Mouse (Mus musculus) C2C12 (cell line): ENCODE measurements around the gene Tspan32.

ENCODE experiments used
- CEBPB ChIP-seq: IDR thresholded peaks from one replicate; pipeline ENCODE4 v1.6.1; 2011; ENCODE audit warnings: low read depth, mild to moderate bottlenecking, control low read depth, moderate library complexity
- CTCF ChIP-seq: IDR thresholded peaks from one replicate; pipeline ENCODE4 v1.5.1; 2011; ENCODE audit not compliant: control insufficient read depth, insufficient read depth, insufficient read length
- FOSL1 ChIP-seq: IDR thresholded peaks from one replicate; pipeline ENCODE4 v1.8.0; 2011; ENCODE audit warnings: mild to moderate bottlenecking, low read length; ENCODE audit not compliant: poor library complexity, insufficient read depth, severe bottlenecking
- MAX ChIP-seq: IDR thresholded peaks from one replicate; pipeline ENCODE4 v1.6.1; 2011; ENCODE audit warnings: mild to moderate bottlenecking, control low read depth
- MYOD1 ChIP-seq: IDR thresholded peaks from one replicate; pipeline ENCODE4 v1.6.1; 2011; ENCODE audit warnings: low read depth; ENCODE audit not compliant: control insufficient read depth, insufficient read length
- MYOG ChIP-seq: IDR thresholded peaks from one replicate; pipeline ENCODE4 v1.6.1; 2011; ENCODE audit not compliant: control insufficient read depth, insufficient read length; ENCODE audit errors: extremely low read depth
- USF1 ChIP-seq: IDR thresholded peaks from one replicate; pipeline ENCODE4 v1.6.1; 2011; ENCODE audit warnings: low read depth, mild to moderate bottlenecking, control low read depth, moderate library complexity

DNA sequence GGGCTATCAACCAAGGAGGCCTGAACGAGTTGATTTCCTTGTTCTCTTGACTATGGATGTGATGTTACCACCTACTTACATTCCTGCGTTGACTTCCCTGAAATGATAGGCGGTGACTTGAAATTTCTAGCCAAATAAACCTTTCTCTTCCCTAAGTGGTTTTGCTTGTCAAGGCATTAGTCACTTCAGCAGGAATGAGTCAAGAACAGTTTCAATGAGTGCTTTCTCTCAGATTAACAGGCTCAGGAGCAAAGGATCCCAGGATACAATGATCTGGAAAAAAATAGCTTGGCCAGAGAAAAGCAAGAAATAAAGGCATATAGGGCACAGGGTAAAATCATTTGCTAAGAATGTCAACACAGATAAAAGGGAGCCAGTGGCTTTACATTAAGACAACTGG, 20.6 kb downstream of the Tspan32 start:
- no peak for TF ChIP-seq CTCF
- TF ChIP-seq MYOG, result no peak
- no peak for TF ChIP-seq FOSL1
- no peak for TF ChIP-seq CEBPB
- TF ChIP-seq USF1, result no peak
- no peak for TF ChIP-seq MAX
- TF ChIP-seq MYOD1, result no peak
